Mouse (Mus musculus): ENCODE results near the gene Gm20823.
"Not testable (repeated sequence)": the region's sequence is repeated elsewhere in the genome, so short reads cannot be mapped to it uniquely, and the experiment has no call there.

Gene Gm20823

GRCm38 (mm10) chrY:62464745-62465144 is at the start of gene Gm20823:
TSS of gene Gm20823 (minus strand) at chrY:62464845.
- DNase-seq (ENCODE audit: low read depth, low spot score) = not testable (repeated sequence)
